Mouse (Mus musculus) small intestine, adult 2 months (tissue): Measurements from ENCODE around the gene Tnfrsf1b.

Source experiments
- CTCF ChIP-seq: fragments of 200-500 bp; IDR thresholded peaks from 2 replicates; pipeline ENCODE4 v1.5.1; 2012; ENCODE audit warnings: low read depth, mild to moderate bottlenecking, control low read depth, inconsistent platforms, low read length, moderate library complexity, mixed read lengths; ENCODE audit not compliant: insufficient replicate concordance, insufficient read length; ENCODE audit errors: extremely low read depth
- POLR2A ChIP-seq: fragments of 200-500 bp; IDR thresholded peaks from 2 replicates; pipeline ENCODE4 v1.6.1; 2012; ENCODE audit warnings: low read depth, mild to moderate bottlenecking, control low read depth, inconsistent platforms, low read length, moderate library complexity

GRCm38 (mm10) chr4:145274887-145275286, 28.2 kb upstream of the Tnfrsf1b start:
- TF ChIP-seq CTCF (no peak), POLR2A (no peak)
